Mouse (Mus musculus): ENCODE measurements at regions not wholly inside any gene's neighbourhood (a gene's known extent, or its start where the extent isn't known, plus 50 kb on each side); places are given as distances from the start of the nearest gene placed in this dataset.

GRCm38 (mm10) chr15:51687007-51687540 is 2197.6 kb upstream of the Gm7489 start:
- no peak for ATAC-seq (replicated peaks; ENCODE audit: low read depth, poor library complexity, severe bottlenecking)

DNA sequence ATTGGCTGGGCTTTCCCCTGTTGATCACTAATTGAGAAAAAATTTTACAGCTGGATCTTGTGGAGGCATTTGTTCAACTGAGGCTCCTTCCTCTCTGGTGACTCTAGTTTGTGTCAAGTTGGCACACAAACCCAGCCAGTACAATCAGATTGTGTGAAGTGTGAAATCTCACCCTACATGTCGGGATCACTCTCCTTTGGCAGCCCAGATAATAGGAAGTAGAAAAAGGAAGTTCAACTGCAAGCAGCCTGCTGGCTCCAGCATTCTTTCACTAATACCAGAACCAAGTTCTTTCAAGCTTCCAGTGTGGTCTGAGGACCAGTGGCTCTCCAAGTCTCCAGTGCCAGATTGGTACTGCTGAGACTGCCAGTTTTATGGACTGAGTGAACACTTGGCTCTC is 2195.2 kb upstream of the Gm7489 start:
- ATAC-seq (replicated peaks; ENCODE audit: low read depth, poor library complexity, severe bottlenecking) = peak; percentile 69; the same call in 1 of the 2 replicates

DNA sequence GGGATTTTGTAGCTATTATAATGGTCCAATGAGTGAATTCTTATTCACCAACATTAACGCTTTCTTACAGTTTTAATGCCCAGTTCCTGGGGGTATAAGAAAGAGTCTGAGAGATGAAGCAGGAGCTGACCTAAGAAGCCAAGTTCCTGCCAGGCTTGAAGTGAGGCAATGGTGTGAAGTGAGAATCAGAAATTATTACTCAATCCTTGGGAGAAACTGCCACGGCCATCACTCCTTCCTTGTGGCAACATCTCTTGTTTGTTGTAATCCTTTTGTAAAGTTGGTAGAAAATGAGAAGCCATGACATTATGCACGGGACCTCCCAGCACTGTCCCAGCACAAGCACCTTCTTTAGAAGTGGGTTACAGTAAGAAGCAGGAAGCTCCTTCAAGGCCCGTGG is 2192.0 kb upstream of the Gm7489 start:
- 0 out of 2 replicates have a peak, but pooled peaks have one; percentile 20 for ATAC-seq (replicated peaks; ENCODE audit: low read depth, poor library complexity, severe bottlenecking)

DNA sequence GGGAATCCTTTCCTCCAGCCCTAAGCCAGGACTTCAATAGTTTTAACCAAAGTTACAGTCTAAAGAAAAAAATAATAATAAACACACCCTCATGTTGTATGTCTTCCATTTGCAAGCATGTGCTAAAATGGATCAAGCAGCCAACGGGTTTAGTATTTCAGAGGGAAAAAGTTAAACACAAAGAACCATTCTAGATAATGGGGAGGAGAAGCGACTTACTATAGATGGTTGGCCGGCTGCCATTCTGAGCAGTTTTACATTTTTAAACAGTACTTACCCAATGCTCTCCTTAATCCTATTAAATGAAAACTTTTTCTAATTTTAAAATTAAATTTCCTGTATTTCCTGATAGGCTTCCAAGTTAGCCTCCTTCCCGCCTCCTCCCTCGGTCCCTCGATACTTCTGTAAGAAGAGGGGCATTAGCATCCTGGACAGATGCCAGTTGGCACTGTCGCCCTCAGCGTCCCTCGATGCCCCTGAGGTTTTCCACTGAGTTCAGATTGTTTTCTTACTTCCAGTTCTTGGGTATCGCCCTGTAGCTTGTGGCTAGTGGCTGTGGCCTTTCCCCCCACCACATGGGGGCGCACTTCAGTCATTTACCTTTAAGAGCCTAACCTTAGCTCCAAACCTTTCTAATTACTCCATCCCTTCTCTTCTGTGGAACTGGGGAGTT is 2188.2 kb upstream of the Gm7489 start:
- peak; percentile 85 for ATAC-seq (replicated peaks; ENCODE audit: low read depth, poor library complexity, severe bottlenecking)

DNA sequence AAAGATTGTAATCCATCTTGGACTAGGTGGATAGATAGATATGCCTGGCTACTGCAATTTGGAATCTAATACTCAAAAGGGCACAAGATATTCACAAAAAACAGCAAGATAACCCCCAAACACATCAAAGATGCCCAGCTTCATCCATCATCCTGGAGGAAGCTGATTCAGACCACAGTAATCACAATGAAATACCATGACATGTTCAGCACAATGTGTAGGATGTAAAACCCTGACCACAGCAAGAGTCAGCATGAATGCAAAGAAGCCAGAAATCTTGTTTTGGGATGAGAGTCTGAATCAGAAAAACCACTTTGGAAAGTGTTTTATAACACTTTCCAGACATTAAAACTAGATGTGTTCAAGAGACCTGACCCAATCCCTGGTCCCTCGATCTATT is 2180.5 kb upstream of the Gm7489 start:
- ATAC-seq (replicated peaks; ENCODE audit: low read depth, poor library complexity, severe bottlenecking) = no peak

DNA sequence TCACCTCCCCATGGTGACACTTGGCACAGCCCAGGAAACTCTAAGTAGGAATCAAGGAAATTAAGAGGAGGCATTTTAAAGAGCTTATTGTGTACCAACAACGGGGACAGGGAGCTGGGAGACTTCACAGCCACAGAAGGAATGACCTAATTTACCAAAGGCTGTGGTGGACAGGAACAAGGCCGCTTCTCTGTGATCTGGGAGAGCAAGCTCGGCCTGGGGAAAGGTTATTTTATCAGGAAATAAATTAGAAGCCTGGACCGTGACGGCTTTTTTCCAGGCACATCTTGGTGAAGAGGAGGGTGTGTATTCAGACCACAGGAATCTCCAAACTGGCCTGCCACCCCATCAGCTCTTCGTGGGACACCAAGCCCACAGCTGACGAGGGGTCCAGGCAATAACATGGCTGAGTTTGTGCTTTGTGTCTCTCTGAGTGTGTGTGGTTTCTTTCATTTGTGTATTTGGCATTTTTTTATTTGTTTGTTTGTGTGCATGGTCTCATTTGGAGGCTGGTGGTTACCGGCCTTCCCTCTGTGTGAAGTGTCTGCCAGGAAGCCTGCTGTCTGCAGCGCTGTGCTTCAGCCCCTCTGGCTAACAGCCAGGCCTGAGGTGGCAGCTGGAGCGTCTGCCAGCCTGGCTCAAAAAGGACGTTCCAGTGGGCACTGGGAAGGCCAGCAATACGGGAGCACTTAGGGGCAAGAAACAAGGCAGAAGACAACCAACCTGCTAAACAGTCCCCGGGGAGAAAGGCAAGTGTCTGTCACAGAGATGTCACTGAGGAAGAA is 2174.6 kb upstream of the Gm7489 start:
- ATAC-seq (replicated peaks; ENCODE audit: low read depth, poor library complexity, severe bottlenecking) = peak; percentile 45; the same call in 1 of the 2 replicates

DNA sequence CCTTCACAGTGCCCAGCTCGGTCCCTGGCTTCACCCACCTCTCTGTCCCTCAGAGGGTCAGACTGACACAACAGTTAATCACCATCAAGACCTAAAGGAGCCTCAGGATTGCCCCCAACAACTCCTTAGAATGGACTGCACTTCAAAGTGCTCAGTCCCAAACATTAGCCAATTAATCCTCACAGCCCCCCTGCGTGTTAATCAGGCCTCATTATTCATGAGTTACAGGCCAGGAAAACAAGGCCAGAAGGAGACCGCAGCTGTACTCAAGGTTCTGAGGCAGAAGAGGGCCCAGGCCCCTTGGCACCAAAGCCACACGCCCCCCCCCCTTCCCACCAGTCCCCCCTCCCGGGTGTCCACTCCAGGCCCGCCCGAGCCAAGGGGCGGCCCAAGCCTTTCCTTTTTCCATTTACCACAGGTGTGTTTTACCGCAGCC is 2163.8 kb upstream of the Gm7489 start:
- no peak for ATAC-seq (replicated peaks; ENCODE audit: low read depth, poor library complexity, severe bottlenecking)

GRCm38 (mm10) chr15:51721363-51721762 is 2163.3 kb upstream of the Gm7489 start:
- no peak for ATAC-seq (replicated peaks; ENCODE audit: low read depth, poor library complexity, severe bottlenecking)

- ATAC-seq (replicated peaks; ENCODE audit: low read depth, poor library complexity, severe bottlenecking) = peak; percentile 66; the same call in 1 of the 2 replicates
Measured at GRCm38 (mm10) chr15:51724127-51724526, 2160.6 kb upstream of the Gm7489 start.

DNA sequence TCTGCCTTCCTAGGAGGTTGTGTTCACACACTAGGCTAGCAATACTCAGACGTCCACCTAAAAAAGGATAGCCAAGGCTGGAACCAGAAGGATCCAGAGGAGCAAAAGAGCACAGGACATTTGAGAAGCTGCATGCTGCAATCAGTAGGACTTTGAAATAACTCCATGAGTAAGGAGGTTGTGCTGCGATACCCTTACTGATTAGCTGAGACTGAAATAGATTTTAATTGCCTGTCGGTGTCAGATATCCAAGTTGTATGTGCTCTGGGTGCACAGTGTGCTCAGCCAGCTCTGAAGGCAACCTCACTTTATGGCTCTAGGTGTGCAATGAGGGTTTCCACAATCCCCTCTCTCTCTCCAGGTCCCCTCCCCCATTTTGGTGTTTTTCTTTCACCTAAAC is 2159.2 kb upstream of the Gm7489 start:
- no peak for ATAC-seq (replicated peaks; ENCODE audit: low read depth, poor library complexity, severe bottlenecking)

- ATAC-seq (replicated peaks; ENCODE audit: low read depth, poor library complexity, severe bottlenecking) = no peak
Measured at GRCm38 (mm10) chr15:51730106-51730505, 2154.6 kb upstream of the Gm7489 start.

GRCm38 (mm10) chr15:51730805-51731412 is 2153.8 kb upstream of the Gm7489 start:
- no peak for ATAC-seq (replicated peaks; ENCODE audit: low read depth, poor library complexity, severe bottlenecking)

- no peak for ATAC-seq (replicated peaks; ENCODE audit: low read depth, poor library complexity, severe bottlenecking)
Measured at GRCm38 (mm10) chr15:51734194-51734593, 2150.5 kb upstream of the Gm7489 start.
